Mouse (Mus musculus) forebrain, postnatal 0 days (tissue): Measurements from ENCODE around the gene Lhx6. TPM values are rescaled to one million over a fixed set of nuclear protein-coding genes. Genes with fewer than 3 reads are reported as not detected.
A peak's percentile ranks its signal among the peaks of the same experiment; 100 is the strongest.
"Not testable (repeated sequence)": the region's sequence is repeated elsewhere in the genome, so short reads cannot be mapped to it uniquely, and the experiment has no call there.

Source experiments
- ATAC-seq: fragments of 200-750 bp; cut with Nextera tagmentation; 2 replicates; pipeline ENCODE4 v1.8.0; 2017; ENCODE audit warnings: mild to moderate bottlenecking, moderate library complexity
- DNase-seq: peaks from one replicate; pipeline ENCODE4 v3.0.0-alpha.2; 2015
- H3K27ac ChIP-seq: fragments of 300-500 bp; sonication (generic); 2 replicates; pipeline ENCODE4 v1.5.1; 2014; ENCODE audit warnings: low read depth, mild to moderate bottlenecking, antibody characterized with exemption, low read length, moderate library complexity, mixed read lengths
- H3K27me3 ChIP-seq: fragments of 300-500 bp; sonication (generic); 2 replicates; pipeline ENCODE4 v1.6.1; 2014; ENCODE audit warnings: mild to moderate bottlenecking, low read length, mixed read lengths; ENCODE audit not compliant: insufficient read depth
- H3K36me3 ChIP-seq: fragments of 300-500 bp; sonication (generic); 2 replicates; pipeline ENCODE4 v1.6.1; 2014; ENCODE audit warnings: mild to moderate bottlenecking, moderate library complexity; ENCODE audit not compliant: insufficient read depth
- H3K4me1 ChIP-seq: fragments of 300-500 bp; sonication (generic); 2 replicates; pipeline ENCODE4 v1.6.1; 2014; ENCODE audit warnings: antibody characterized with exemption; ENCODE audit not compliant: insufficient read depth
- H3K4me2 ChIP-seq: fragments of 300-500 bp; sonication (generic); 2 replicates; pipeline ENCODE4 v1.6.1; 2014; ENCODE audit warnings: low read depth, mild to moderate bottlenecking, moderate library complexity
- H3K4me3 ChIP-seq: fragments of 300-500 bp; sonication (generic); 2 replicates; pipeline ENCODE4 v1.5.1; 2014; ENCODE audit warnings: low read depth, low read length, mixed read lengths
- H3K9ac ChIP-seq: fragments of 300-500 bp; sonication (generic); 2 replicates; pipeline ENCODE4 v1.6.1; 2014; ENCODE audit warnings: mild to moderate bottlenecking
- H3K9me3 ChIP-seq: fragments of 300-500 bp; sonication (generic); 2 replicates; pipeline ENCODE4 v1.6.1; 2016; ENCODE audit warnings: low read length
- CTCF ChIP-seq: sonication (generic); IDR thresholded peaks from 2 replicates; pipeline ENCODE4 v1.5.1; 2016; ENCODE audit warnings: antibody characterized with exemption, control low read depth, low read depth
- WGBS: fragments of 180-500 bp; shearing (Covaris S2); extraction: QIAGEN DNeasy Blood & Tissue Kit; methylation state at CpG from one replicate; pipeline ENCODE4 v1.1.7; 2014; 5-methylcytosine and 5-hydroxymethylcytosine counted together
- polyA plus RNA-seq: library from polyadenylated mRNA; unstranded; fragments of >200 nt; fragmentation: Nextera tagmentation; extraction: Ambion mirVana; gene quantifications from 2 replicates; pipeline ENCODE4 v1.2.1, GENCODE M21; 2015
- total RNA-seq: library from RNA; depleted of rRNA; stranded (reverse); fragments of >200 nt; gene quantifications from 2 replicates; pipeline ENCODE4 v1.2.3, GENCODE M21; 2014; rRNA removed

Gene Lhx6
- total RNA-seq (55.9 and 83.5 TPM in 2 replicates), polyA plus RNA-seq (16.4 and 31.0 TPM in 2 replicates)

GRCm38 (mm10) chr2:36104956-36105741 is at the start of gene Lhx6:
Lhx6 (minus strand) TSS chr2:36105408.
- no peaks in the 10 kb centered on the region for H3K36me3 ChIP-seq
- H3K4me2 ChIP-seq = peak within 1 kb of the TSS; percentile 55
- TF ChIP-seq CTCF = no peak
- peak within 1 kb of the TSS; percentile 41 for H3K4me3 ChIP-seq
- H3K4me1 ChIP-seq = peaks cover 3% of the 10 kb centered on the region; the same call in 1 of the 2 replicates
- peaks cover 76% of the 10 kb centered on the region for H3K27me3 ChIP-seq
- under 1% methylated on average over 54 of the region's 58 CpGs for WGBS
- DNase-seq = no peak
- no peaks in the 10 kb centered on the region for H3K9me3 ChIP-seq
- peak; percentile 40 for ATAC-seq
- H3K9ac ChIP-seq = peak within 1 kb of the TSS; percentile 40
- H3K27ac ChIP-seq = peak within 1 kb of the TSS; percentile 74

- not testable (repeated sequence) for H3K9me3 ChIP-seq, H3K4me1 ChIP-seq, DNase-seq, H3K27me3 ChIP-seq, H3K4me3 ChIP-seq, H3K27ac ChIP-seq, H3K9ac ChIP-seq, H3K4me2 ChIP-seq, ATAC-seq
- 98% methylated on average over 4 of the region's 4 CpGs for WGBS
- peaks cover 13% of the 10 kb centered on the region for H3K36me3 ChIP-seq
These were observed 47.2 kb upstream of the Lhx6 start for GRCm38 (mm10) chr2:36152401-36152800.

- no peaks in the 10 kb centered on the region for H3K27me3 ChIP-seq
- ATAC-seq (no peak), DNase-seq (no peak)
- H3K9me3 ChIP-seq = no peaks in the 10 kb centered on the region
- no peak overlapping the region for H3K9ac ChIP-seq
- H3K4me2 ChIP-seq = no peak overlapping the region
- peaks cover 11% of the 10 kb centered on the region; the same call in 1 of the 2 replicates for H3K36me3 ChIP-seq
- H3K4me1 ChIP-seq = no peaks in the 10 kb centered on the region
- H3K27ac ChIP-seq = no peak overlapping the region
- TF ChIP-seq CTCF = no peak
- WGBS = 91% methylated on average over 7 of the region's 7 CpGs
- H3K4me3 ChIP-seq = no peak overlapping the region
These were observed 43.7 kb upstream of the Lhx6 start for GRCm38 (mm10) chr2:36148876-36149365.

GRCm38 (mm10) chr2:36139096-36139495 is 33.9 kb upstream of the Lhx6 start:
- peaks cover 6% of the 10 kb centered on the region for H3K4me1 ChIP-seq
- ATAC-seq (no peak), DNase-seq (no peak)
- no peak overlapping the region for H3K4me2 ChIP-seq
- H3K27me3 ChIP-seq = no peaks in the 10 kb centered on the region
- TF ChIP-seq CTCF = no peak
- no peak overlapping the region for H3K9ac ChIP-seq
- peaks cover 7% of the 10 kb centered on the region; the same call in 1 of the 2 replicates for H3K36me3 ChIP-seq
- 77% methylated on average over 2 of the region's 2 CpGs for WGBS
- H3K4me3 ChIP-seq = no peak overlapping the region
- H3K27ac ChIP-seq = no peak overlapping the region
- H3K9me3 ChIP-seq = no peaks in the 10 kb centered on the region

- no peaks in the 10 kb centered on the region for H3K9me3 ChIP-seq
- H3K4me1 ChIP-seq = peaks cover 6% of the 10 kb centered on the region
- no peak for TF ChIP-seq CTCF
- H3K9ac ChIP-seq = peak within 1 kb of the TSS; percentile 90
- peak within 1 kb of the TSS; percentile 88 for H3K4me3 ChIP-seq
- DNase-seq (peak; percentile 95), ATAC-seq (peak; percentile 98)
- H3K4me2 ChIP-seq = peak within 1 kb of the TSS; percentile 61
- no peaks in the 10 kb centered on the region for H3K27me3 ChIP-seq
- under 1% methylated on average over 50 of the region's 50 CpGs for WGBS
- peaks cover 23% of the 10 kb centered on the region for H3K36me3 ChIP-seq
- peak within 1 kb of the TSS; percentile 83 for H3K27ac ChIP-seq
These were observed 31.2 kb upstream of the Lhx6 start, which contains the start of the genes Mrrf and Rbm18 for GRCm38 (mm10) chr2:36136300-36136941. Mrrf (plus strand) TSS chr2:36136389. Rbm18 (minus strand) TSS chr2:36136773.

- H3K4me1 ChIP-seq = peaks cover 6% of the 10 kb centered on the region
- peak overlapping the region; percentile 83 for H3K27ac ChIP-seq
- peak overlapping the region; percentile 90 for H3K9ac ChIP-seq
- WGBS = 2% methylated on average over 4 of the region's 4 CpGs
- ATAC-seq (no peak), DNase-seq (no peak)
- no peak for TF ChIP-seq CTCF
- no peaks in the 10 kb centered on the region for H3K27me3 ChIP-seq
- no peaks in the 10 kb centered on the region for H3K9me3 ChIP-seq
- H3K36me3 ChIP-seq = peaks cover 28% of the 10 kb centered on the region
- H3K4me2 ChIP-seq = peak overlapping the region; percentile 61
- peak overlapping the region; percentile 88 for H3K4me3 ChIP-seq
These were observed 30.7 kb upstream of the Lhx6 start for GRCm38 (mm10) chr2:36135887-36136286.

GRCm38 (mm10) chr2:36129051-36129450 is 23.8 kb upstream of the Lhx6 start:
- WGBS = 77% methylated on average over 3 of the region's 3 CpGs
- Histone ChIP-seq H3K27me3 (no peaks in the 10 kb centered on the region), H3K4me3 (no peak overlapping the region), H3K4me1 (no peaks in the 10 kb centered on the region), H3K36me3 (peaks cover 53% of the 10 kb centered on the region), H3K9ac (no peak overlapping the region), H3K27ac (no peak overlapping the region), H3K9me3 (no peaks in the 10 kb centered on the region), H3K4me2 (no peak overlapping the region)
- ATAC-seq = no peak
- no peak for TF ChIP-seq CTCF
- no peak for DNase-seq
